Mouse (Mus musculus) G1E-ER4 (cell line): ENCODE data around the gene 4430402I18Rik. TPM values are rescaled to one million over a fixed set of nuclear protein-coding genes. Genes with fewer than 3 reads are reported as not detected.

Source experiments
- GATA1 ChIP-seq: IDR thresholded peaks from one replicate; pipeline ENCODE4 v1.8.0; 2012; ENCODE audit warnings: low read length, inconsistent platforms
- polyA plus RNA-seq: library from polyadenylated mRNA; stranded (reverse); fragments of >175 nt; gene quantifications from 2 replicates; pipeline ENCODE4 v1.2.3, GENCODE M21; 2012

4430402I18Rik gene
- polyA plus RNA-seq, 1 experiment = not detected

DNA sequence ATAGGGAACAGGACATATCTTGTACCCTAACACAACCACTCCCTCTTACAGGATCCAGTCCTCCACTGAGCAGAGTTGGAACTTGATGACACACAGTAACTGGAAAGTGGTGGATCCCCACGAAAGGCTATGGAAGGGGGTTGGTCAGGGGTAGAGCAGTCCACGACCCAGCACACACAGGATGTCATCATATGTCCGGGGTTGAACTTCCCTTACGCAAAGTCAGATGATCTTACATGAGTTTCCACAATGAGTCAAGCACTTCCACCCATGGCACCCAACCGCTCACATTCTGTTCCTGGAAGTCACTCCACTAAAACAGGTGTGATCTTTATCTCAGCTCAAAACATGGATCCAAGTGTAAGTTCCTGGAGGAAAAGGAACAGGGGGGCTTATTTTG, 49.8 kb downstream of the 4430402I18Rik start:
- no peak for TF ChIP-seq GATA1

DNA sequence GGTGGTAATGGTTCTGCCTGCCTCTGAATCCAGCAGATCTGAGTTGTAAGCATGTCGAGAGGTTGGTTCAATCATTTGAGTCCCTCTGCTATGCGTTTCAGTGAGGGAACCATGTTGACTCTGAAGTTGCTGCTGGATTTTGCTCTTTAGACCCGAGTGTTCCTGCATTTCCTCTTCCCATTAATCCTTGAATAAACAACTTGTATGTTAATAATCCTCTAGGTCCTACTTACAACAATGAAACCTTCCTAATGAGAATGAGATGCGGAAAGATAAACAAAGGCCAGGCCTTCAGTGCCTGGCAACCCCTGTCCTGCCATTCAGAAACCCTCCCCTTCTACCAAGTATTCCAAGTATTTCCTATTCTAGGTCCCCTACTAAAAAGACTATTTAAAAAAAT, 51.1 kb downstream of the 4430402I18Rik start:
- TF ChIP-seq GATA1 = no peak

DNA sequence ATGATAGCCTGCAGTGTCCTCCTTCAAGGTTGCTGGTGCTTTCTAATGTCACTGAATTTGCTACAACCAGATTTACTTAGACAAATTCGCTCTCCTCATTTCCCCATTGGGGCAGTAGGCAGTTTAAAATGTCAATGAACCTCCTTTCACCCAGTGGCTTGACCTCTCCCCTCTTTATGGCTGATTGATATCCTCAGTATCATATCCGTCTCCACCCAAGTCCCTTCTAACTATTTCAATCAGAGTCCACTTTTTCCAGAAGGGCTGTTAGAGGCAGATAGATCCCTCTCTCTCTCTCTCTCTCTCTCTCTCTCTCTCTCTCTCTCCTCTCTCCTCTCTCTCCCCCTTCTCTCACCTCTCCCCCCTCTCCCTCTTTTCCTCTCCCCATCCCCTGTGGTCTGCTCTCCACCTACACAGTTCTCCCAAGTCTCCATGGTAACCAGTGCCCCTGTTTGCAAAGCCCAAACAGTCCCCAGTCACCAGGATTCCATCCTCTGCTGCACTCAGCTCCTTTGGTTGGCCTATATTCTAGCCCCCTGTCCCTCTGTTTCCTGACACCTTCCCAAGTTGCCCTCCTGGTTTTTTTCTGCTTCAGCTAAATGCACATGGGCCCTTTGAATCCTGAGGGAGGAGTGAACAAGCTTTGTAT, 51.9 kb downstream of the 4430402I18Rik start:
- TF ChIP-seq GATA1 = no peak

DNA sequence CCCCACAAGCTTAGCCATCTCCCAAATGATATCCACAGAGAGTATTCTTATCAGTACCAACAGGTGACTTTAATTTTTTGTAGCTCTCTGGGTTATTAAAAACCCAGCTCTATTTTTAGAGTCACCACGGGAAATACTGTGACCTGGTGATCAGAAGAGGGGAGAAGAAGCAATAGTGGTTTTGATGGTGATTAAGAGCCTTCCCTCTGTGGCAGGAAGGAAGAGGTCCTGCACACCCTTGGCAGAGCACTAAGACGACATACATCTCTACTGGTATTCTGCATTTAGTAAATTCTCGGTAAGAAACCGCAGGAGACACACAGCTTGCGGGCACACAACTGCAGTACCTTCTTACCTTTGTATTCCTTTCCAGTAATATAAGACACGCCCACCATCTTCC, 53.0 kb downstream of the 4430402I18Rik start:
- TF ChIP-seq GATA1 = no peak

DNA sequence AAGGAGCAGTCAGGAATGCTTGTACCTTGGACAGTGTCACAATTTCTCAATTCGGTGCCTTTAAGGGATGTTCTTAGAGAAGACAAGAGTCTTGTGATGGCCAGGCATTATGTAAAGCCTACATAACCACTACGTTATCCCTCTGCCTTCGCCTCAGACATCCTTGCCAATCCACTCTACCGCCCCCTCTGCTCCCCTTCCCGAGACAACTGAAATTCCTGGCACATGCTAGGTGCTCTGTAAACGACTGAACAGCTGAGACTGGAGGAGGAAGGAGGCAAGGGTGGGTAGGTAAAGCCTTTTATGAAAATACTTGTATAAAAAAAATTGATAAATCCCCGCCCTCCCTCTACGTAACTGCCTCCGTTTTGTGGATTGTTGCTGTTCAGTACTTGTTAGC, 58.9 kb downstream of the 4430402I18Rik start:
- TF ChIP-seq GATA1 = no peak

DNA sequence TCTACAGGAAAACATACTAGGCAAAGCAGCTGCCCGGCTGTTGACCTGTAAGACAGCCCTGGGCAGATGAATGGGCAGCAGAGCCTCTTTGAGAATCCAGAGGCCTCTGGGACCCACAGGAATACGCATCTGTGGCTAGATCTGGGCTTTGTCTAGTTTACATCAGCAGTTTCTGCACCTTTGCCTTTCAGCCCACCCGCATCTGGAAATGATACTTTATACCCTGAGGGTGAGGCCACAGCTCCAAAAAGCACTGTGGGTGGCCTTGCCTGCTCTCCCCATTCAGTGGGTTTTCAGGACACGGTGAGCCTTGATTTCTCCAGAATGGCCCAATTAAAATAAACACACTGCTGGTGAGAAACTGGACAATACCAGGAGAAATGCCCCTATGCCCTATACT, 59.4 kb downstream of the 4430402I18Rik start:
- no peak for TF ChIP-seq GATA1

DNA sequence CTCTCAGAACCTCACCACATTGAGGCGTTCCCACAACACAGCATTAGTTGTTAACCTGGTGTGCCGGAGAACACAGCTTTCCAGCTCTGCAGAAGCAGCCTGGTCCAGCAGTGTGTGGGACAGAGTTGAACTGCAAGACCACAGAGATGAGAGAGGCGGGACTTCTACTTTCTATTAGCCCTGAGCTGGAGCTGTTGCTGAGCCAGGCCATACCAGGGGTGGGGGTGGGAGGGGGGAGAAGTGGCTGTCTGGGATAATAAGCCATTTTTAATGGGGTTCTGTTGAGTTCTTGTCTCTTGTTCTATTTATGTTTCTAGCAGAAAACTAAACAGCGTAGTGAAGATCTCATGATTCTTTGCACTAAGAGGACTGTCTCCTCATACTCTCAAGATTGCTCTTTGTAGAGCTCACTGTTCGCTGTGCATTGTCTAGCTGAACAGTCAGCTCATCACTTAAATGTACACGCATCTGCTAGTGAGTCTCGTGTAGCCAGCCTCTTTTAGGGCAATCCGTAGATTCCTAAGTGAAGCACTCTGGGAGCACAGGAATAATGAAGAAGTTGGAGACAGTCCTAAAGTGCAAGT, 64.0 kb downstream of the 4430402I18Rik start:
- no peak for TF ChIP-seq GATA1

DNA sequence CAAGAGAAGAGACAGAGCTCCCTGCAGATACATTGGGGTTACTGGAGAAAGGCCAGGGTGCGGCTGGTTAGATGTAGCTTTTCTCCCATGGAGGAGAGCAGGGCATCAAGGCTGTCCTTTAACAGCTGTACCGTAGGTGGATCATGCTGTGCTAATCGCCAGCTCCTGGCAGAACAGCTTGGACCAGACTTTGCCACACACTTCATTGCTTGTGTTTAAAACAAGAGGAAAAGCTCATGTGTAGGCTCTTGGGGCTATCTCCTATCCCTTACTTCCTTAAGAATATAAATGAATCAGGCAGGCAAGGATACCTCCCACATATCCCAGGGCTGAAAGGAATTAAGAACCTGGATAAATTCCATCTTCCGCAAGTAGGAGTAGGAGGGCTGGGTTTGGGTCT, 64.8 kb downstream of the 4430402I18Rik start:
- no peak for TF ChIP-seq GATA1

DNA sequence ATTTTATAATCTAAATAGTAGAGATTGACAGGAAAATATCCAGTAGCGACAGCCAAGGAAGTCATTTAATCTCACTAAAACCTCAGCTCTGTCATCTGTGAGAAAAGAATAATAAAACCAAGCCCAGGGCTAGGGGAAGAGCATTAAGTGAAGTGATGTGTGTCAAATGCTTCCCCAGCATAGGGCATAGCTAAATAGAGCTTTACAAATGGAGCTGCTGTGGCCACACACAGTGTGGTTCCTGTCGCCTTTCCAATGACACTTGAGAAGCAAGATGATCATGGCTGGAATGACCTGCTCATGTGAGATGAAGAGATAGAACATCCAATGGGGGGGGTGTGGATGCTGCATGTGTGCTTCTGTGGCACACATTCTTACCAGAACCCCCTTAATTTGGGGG, 65.5 kb downstream of the 4430402I18Rik start:
- no peak for TF ChIP-seq GATA1

DNA sequence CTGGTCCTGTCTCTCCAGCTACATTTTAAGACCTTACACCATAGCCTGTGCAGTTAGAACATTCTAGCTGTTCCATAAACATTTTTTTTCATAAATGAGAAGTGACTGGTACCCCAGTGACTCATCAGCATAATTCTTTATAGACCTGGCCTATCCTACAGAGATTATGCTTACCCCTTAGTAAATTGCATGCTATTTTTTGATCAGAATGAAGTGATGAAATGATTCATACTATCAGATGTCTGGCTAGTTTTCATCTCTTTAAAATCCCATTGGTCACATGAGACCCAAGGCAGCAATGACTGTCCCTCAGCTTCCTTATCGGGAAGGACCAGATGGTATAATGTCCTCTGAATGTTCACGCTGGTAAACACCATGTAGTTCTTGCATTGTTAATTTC, 66.8 kb downstream of the 4430402I18Rik start:
- no peak for TF ChIP-seq GATA1

DNA sequence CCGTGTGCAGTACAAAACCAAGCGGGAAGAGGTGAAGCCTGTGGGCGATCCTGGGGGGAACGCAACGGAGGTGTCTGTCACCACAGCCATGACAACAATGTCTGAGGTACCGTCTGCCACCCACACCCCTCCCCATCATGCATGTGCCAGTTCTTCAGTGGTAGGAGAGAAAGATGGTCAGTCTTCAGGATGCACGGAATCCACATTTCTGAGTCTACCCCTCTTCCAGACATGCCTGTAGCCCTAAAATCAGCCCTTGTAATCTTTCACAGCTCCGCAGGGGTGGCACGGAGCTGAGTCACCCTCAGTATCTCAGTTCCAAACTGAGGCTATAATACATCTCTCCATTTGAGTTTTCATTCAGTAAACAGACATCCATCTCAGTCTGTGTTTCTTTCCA, 70.1 kb downstream of the 4430402I18Rik start:
- TF ChIP-seq GATA1 = no peak

DNA sequence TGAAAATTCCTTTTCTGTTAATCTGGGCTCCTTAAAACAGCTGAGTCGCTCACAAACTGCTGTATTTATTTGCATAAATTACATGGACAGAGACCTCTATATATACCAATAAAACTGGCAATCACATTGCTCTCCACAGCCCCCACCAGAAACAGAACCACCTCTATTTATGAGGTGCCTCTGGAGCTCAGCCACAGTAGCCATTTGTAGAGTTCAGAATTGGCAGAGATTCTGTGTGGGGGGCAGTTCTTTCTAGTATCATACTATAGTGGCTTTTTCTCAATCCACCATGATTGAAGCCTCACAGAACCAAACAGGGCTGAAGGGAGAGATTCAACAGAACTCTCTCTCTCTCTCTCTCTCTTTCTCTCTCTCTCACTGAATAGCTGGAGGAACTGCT, 71.0 kb downstream of the 4430402I18Rik start:
- TF ChIP-seq GATA1 = no peak

DNA sequence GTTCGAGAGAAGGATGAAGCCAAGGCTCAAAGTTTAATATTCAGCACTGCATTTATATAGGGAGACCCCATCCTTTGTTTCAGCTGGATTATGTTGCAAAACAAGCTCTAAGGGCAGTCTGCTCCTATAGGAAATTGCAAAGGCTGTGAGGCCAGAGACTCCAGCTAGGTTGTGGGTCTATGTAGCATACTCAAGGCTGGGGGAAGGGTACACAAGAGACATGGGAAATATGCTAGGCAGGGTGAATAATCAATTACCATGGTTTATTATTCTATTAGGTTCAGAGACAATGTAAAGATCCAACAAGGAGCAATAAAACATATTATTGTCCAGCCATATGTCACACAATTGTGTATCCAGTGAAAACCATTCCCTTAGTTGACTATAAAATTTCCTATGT, 75.7 kb downstream of the 4430402I18Rik start:
- TF ChIP-seq GATA1 = no peak

DNA sequence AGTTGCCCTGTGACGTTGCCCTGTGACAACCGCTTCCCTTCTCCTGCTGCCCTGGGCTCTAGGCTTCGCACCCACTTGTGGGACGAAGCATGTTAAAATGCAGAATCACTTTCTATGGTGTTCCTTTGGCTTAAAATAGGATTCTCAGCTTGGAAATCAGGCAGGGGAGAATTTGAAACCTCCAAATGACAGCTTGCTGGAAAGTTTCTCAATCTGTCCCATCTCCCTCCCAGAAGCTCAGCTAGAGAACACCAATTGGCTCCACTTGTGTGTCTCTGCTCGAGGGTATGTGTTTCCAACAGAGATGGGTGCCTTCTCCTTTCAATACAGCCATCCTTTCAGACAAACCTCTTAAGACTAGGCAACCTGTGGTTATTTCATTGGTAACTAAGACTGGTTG, 76.4 kb downstream of the 4430402I18Rik start:
- TF ChIP-seq GATA1 = no peak

DNA sequence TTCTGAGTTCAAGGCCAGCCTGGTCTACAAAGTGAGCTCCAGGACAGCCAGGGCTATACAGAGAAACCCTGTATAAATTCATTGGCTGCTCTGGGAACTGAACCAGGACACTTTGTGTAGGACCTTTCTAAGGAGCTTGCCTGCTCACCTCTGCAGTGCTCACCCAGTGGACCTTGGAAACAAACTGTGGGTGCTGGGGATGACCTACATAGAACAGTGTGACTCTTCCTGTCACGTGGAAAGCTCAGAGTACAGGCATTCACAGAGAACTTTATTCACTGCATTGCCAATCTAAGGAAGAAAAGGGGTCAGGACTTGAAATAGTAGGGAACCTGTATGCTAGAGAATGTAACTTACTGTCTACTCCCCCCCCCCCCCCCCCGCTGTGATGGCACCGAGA, 78.3 kb downstream of the 4430402I18Rik start:
- no peak for TF ChIP-seq GATA1

DNA sequence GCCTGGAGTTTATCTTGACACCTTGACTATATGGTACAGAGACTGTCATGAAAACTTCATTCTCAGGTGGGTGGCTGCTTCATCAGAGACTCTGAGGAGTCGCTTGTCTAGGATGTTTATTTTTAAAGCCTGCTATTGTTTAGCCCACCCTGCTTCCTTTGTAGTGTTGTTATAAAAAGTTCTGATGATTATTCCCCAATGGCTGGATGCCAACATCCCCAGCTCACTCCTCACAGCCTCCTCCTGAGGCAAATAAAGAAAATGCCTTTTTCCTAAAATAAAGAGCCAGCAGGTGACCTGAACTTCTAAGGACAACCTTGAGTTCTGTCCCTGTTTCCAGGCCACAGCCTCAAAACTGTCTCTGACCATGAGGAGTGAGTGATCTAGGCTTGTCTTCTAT, 79.1 kb downstream of the 4430402I18Rik start:
- no peak for TF ChIP-seq GATA1

DNA sequence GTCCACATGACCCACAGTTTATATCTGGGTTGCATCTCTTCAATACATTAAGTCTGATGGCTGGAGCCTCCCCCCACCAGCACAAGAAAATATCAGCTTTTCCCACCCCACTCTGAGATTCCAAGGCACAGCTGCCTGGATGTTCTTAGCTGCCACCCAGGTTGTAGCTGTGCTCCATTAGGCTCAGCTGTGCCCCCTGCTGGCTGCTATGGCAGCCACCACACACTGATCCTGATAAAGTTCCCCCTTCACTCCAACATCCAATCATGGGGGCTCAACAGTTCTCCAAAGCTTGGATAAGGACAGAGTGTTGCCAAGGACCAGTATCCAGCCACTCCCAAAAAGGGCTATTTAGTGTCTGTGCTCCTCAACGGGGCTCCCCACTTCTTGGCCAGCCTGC, 84.5 kb downstream of the 4430402I18Rik start:
- TF ChIP-seq GATA1 = no peak

DNA sequence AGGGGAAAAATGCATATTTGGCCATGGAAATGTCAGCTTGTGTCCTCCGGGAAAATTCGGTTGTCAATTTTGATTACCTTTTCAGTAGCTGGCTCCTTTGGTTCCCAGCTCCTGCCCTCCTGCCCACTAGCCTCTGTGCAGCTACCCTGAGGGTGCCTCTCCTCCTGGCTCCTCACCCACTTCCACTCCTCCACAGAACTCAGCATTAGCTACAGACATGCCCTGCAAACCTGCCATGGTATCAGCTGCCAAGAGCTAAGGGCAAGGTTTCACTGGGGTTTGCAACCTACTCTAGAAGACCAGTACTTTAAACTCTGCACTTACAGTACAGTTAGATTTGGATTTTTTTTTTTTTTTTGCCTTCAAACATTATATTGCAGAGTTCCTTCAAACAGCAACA, 88.1 kb downstream of the 4430402I18Rik start:
- TF ChIP-seq GATA1 = no peak
